Mouse (Mus musculus): ENCODE data around the gene Fam131b.
A peak's percentile ranks its signal among the peaks of the same experiment; 100 is the strongest.

Gene Fam131b

GRCm38 (mm10) chr6:42324482-42325267, at the start of gene Fam131b:
Fam131b (minus strand) TSS chr6:42324643.
- peak; percentile 73 for DNase-seq (ENCODE audit: low read depth, low spot score)

GRCm38 (mm10) chr6:42373669-42374430, 49.4 kb upstream of the Fam131b start:
- no peak for DNase-seq (ENCODE audit: low read depth, low spot score)

- DNase-seq (ENCODE audit: low read depth, low spot score): peak; percentile 80
Measured at GRCm38 (mm10) chr6:42372816-42373547, 48.5 kb upstream of the Fam131b start, which contains the start of gene Epha1. Epha1 (minus strand) TSS chr6:42373268.

GRCm38 (mm10) chr6:42372421-42372815, 48.0 kb upstream of the Fam131b start:
- DNase-seq (ENCODE audit: low read depth, low spot score): no peak

GRCm38 (mm10) chr6:42372001-42372400, 47.6 kb upstream of the Fam131b start:
- no peak for DNase-seq (ENCODE audit: low read depth, low spot score)

- DNase-seq (ENCODE audit: low read depth, low spot score): no peak
Measured at GRCm38 (mm10) chr6:42370630-42371363, 46.4 kb upstream of the Fam131b start.

GRCm38 (mm10) chr6:42369870-42370269, 45.4 kb upstream of the Fam131b start:
- no peak for DNase-seq (ENCODE audit: low read depth, low spot score)

- DNase-seq (ENCODE audit: low read depth, low spot score): no peak
Measured at GRCm38 (mm10) chr6:42365215-42365614, 40.8 kb upstream of the Fam131b start.

GRCm38 (mm10) chr6:42364607-42365006, 40.2 kb upstream of the Fam131b start:
- no peak for DNase-seq (ENCODE audit: low read depth, low spot score)

- DNase-seq (ENCODE audit: low read depth, low spot score): no peak
Measured at GRCm38 (mm10) chr6:42364066-42364465, 39.6 kb upstream of the Fam131b start.

GRCm38 (mm10) chr6:42362974-42363373, 38.5 kb upstream of the Fam131b start:
- DNase-seq (ENCODE audit: low read depth, low spot score): no peak

- no peak for DNase-seq (ENCODE audit: low read depth, low spot score)
Measured at GRCm38 (mm10) chr6:42362497-42362896, 38.1 kb upstream of the Fam131b start.

- no peak for DNase-seq (ENCODE audit: low read depth, low spot score)
Measured at GRCm38 (mm10) chr6:42362074-42362473, 37.6 kb upstream of the Fam131b start.

- no peak for DNase-seq (ENCODE audit: low read depth, low spot score)
Measured at GRCm38 (mm10) chr6:42361041-42361895, 36.8 kb upstream of the Fam131b start.

- no peak for DNase-seq (ENCODE audit: low read depth, low spot score)
Measured at GRCm38 (mm10) chr6:42360231-42360840, 35.9 kb upstream of the Fam131b start.

- no peak for DNase-seq (ENCODE audit: low read depth, low spot score)
Measured at GRCm38 (mm10) chr6:42359364-42360147, 35.1 kb upstream of the Fam131b start.

GRCm38 (mm10) chr6:42358901-42359300, 34.5 kb upstream of the Fam131b start:
- DNase-seq (ENCODE audit: low read depth, low spot score): no peak

- DNase-seq (ENCODE audit: low read depth, low spot score): no peak
Measured at GRCm38 (mm10) chr6:42357901-42358300, 33.5 kb upstream of the Fam131b start.

GRCm38 (mm10) chr6:42356913-42357312, 32.5 kb upstream of the Fam131b start:
- DNase-seq (ENCODE audit: low read depth, low spot score): no peak

Measured in CD4-positive, CD25-positive, alpha-beta regulatory T cell, adult 2 months (primary cell).